Mouse (Mus musculus) stomach, embryonic 15.5 days (tissue): ENCODE measurements around the gene 4930404N11Rik. TPM values are rescaled to one million over a fixed set of nuclear protein-coding genes. Genes with fewer than 3 reads are reported as not detected.

Experiments used
- ATAC-seq: fragments of 200-750 bp; cut with Nextera tagmentation; 2 replicates; pipeline ENCODE4 v1.8.0; 2017; ENCODE audit warnings: low read depth, moderate number of reproducible peaks, moderate TSS enrichment; ENCODE audit not compliant: insufficient read depth, low FRiP score
- H3K27ac ChIP-seq: fragments of 300-500 bp; sonication (generic); 2 replicates; pipeline ENCODE4 v1.5.1; 2015; ENCODE audit warnings: mild to moderate bottlenecking, inconsistent platforms
- H3K27me3 ChIP-seq: fragments of 300-500 bp; sonication (generic); replicated peaks from 2 replicates; pipeline ENCODE4 v1.6.1; 2015; ENCODE audit warnings: inconsistent platforms
- H3K36me3 ChIP-seq: fragments of 300-500 bp; sonication (generic); 2 replicates; pipeline ENCODE4 v1.6.1; 2015; ENCODE audit warnings: inconsistent platforms
- H3K4me1 ChIP-seq: fragments of 300-500 bp; sonication (generic); 2 replicates; pipeline ENCODE4 v1.6.1; 2015; ENCODE audit warnings: inconsistent platforms
- H3K4me2 ChIP-seq: fragments of 300-500 bp; sonication (generic); 2 replicates; pipeline ENCODE4 v1.6.1; 2015; ENCODE audit warnings: mild to moderate bottlenecking, inconsistent platforms
- H3K4me3 ChIP-seq: fragments of 300-500 bp; sonication (generic); replicated peaks from 2 replicates; pipeline ENCODE4 v1.5.1; 2015; ENCODE audit warnings: inconsistent platforms
- H3K9ac ChIP-seq: fragments of 300-500 bp; sonication (generic); 2 replicates; pipeline ENCODE4 v1.6.1; 2015; ENCODE audit warnings: inconsistent platforms
- H3K9me3 ChIP-seq: fragments of 300-500 bp; sonication (generic); 2 replicates; pipeline ENCODE4 v1.6.1; 2016; ENCODE audit warnings: inconsistent platforms
- WGBS: fragments of 180-500 bp; shearing (Covaris S2); methylation state at CpG from one replicate; pipeline ENCODE4 v1.1.7; 2015; 5-methylcytosine and 5-hydroxymethylcytosine counted together
- polyA plus RNA-seq: library from polyadenylated mRNA; unstranded; fragments of >200 nt; fragmentation: Nextera tagmentation; extraction: Ambion mirVana; gene quantifications from 2 replicates; pipeline ENCODE4 v1.2.1, GENCODE M21; 2015

Gene 4930404N11Rik
- polyA plus RNA-seq, 1 experiment from 2014 or later, result 1.5 TPM

DNA sequence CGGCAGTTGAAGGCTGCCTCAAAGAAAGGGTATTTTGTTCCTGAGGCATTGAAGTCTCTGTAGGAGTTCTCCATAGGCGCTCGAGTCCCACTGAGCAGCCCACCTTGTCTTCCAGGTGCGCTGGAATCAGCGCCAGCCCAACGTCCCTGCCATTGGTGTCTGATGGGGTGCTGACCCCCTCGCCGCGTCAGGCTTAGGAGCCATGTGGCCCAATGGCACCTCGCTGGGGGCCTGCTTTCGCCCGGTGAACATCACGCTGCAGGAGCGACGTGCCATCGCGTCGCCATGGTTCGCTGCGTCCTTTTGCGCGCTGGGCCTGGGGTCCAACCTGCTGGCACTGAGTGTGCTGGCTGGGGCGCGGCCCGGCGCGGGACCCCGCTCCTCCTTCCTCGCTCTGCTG, 33.3 kb downstream of the 4930404N11Rik start:
- ATAC-seq, result no peak
- Histone ChIP-seq H3K27ac (no peak overlapping the region), H3K27me3 (0 out of 2 replicates have a peak, but pooled peaks cover 6% of the 10 kb centered on the region), H3K4me1 (peaks cover 65% of the 10 kb centered on the region), H3K9me3 (no peaks in the 10 kb centered on the region), H3K36me3 (0 out of 2 replicates have a peak, but pooled peaks cover under 1% of the 10 kb centered on the region), H3K4me2 (no peak overlapping the region; the same call in 1 of the 2 replicates), H3K4me3 (no peak overlapping the region), H3K9ac (no peak overlapping the region)
- WGBS, result 43% methylated on average over 29 of the region's 29 CpGs

GRCm38 (mm10) chr10:81330007-81330406, 35.6 kb downstream of the 4930404N11Rik start:
- peaks cover 54% of the 10 kb centered on the region for H3K4me1 ChIP-seq
- peak overlapping the region; percentile 95 for H3K27ac ChIP-seq
- H3K9me3 ChIP-seq, result no peaks in the 10 kb centered on the region
- no peak for ATAC-seq
- H3K4me3 ChIP-seq, result peak overlapping the region; percentile 35
- peak overlapping the region; percentile 56 for H3K4me2 ChIP-seq
- peaks cover 22% of the 10 kb centered on the region for H3K36me3 ChIP-seq
- H3K9ac ChIP-seq, result no peak overlapping the region
- 58% methylated on average over 4 of the region's 4 CpGs for WGBS
- H3K27me3 ChIP-seq, result 0 out of 2 replicates have a peak, but pooled peaks cover 5% of the 10 kb centered on the region

- Histone ChIP-seq H3K9ac (peak overlapping the region; percentile 38; the same call in 1 of the 2 replicates), H3K4me3 (peak overlapping the region; percentile 35), H3K27me3 (0 out of 2 replicates have a peak, but pooled peaks cover 5% of the 10 kb centered on the region), H3K36me3 (peaks cover 28% of the 10 kb centered on the region), H3K27ac (peak overlapping the region; percentile 95), H3K4me1 (peaks cover 48% of the 10 kb centered on the region), H3K4me2 (peak overlapping the region; percentile 56), H3K9me3 (no peaks in the 10 kb centered on the region)
- WGBS, result 43% methylated on average over 10 of the region's 10 CpGs
- peak; percentile 74 for ATAC-seq
Measured at GRCm38 (mm10) chr10:81329194-81329975, 36.2 kb downstream of the 4930404N11Rik start.

- peak; percentile 16; the same call in 1 of the 2 replicates for ATAC-seq
- peaks cover 38% of the 10 kb centered on the region for H3K36me3 ChIP-seq
- 15% methylated on average over 10 of the region's 10 CpGs for WGBS
Measured at GRCm38 (mm10) chr10:81328386-81328785, 37.2 kb downstream of the 4930404N11Rik start, which contains the start of gene Tbxa2r. Gene Tbxa2r, plus strand, starts transcription at chr10:81328731.

DNA sequence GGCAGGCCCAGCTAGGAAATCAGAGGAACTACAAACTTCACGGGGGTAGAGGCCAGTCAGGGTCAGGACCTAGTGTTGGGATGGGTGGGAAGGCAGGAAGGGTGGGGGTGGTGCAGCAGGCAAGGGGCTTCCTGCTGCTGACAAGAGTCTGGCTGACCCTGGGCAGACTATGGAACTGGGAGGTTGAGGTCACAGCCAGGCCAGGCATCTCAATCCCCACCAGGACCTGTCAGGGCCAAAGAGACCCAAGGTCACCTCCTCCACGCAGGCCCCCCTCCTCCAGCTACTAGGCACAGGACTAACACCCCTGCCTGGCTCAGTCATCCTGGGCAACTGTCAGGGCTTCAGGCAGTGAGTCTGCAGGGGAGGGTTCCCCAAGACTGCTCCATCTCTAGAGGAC, 37.7 kb downstream of the 4930404N11Rik start:
- no peak for ATAC-seq
- no peak overlapping the region for H3K4me2 ChIP-seq
- H3K9ac ChIP-seq, result peak overlapping the region; percentile 12; the same call in 1 of the 2 replicates
- H3K27me3 ChIP-seq, result 0 out of 2 replicates have a peak, but pooled peaks cover 3% of the 10 kb centered on the region
- H3K27ac ChIP-seq, result peak overlapping the region; percentile 95
- no peak overlapping the region for H3K4me3 ChIP-seq
- H3K4me1 ChIP-seq, result peaks cover 45% of the 10 kb centered on the region
- no peaks in the 10 kb centered on the region for H3K9me3 ChIP-seq
- H3K36me3 ChIP-seq, result peaks cover 42% of the 10 kb centered on the region
- WGBS, result 19% methylated on average over 2 of the region's 2 CpGs

More at GRCm38 (mm10) chr10:81328386-81328785, 37.2 kb downstream of the 4930404N11Rik start, which contains the start of gene Tbxa2r:
- Histone ChIP-seq H3K9me3 (no peaks in the 10 kb centered on the region), H3K27me3 (0 out of 2 replicates have a peak, but pooled peaks cover 5% of the 10 kb centered on the region), H3K4me2 (peak within 1 kb of the TSS; percentile 56), H3K4me1 (peaks cover 47% of the 10 kb centered on the region), H3K27ac (peak within 1 kb of the TSS; percentile 95), H3K4me3 (peak within 1 kb of the TSS; percentile 35), H3K9ac (peak within 1 kb of the TSS; percentile 38; the same call in 1 of the 2 replicates)

GRCm38 (mm10) chr10:81326858-81327257, 38.8 kb downstream of the 4930404N11Rik start:
- Histone ChIP-seq H3K9ac (no peak overlapping the region), H3K4me2 (no peak overlapping the region), H3K27ac (no peak overlapping the region; the same call in 1 of the 2 replicates), H3K9me3 (no peaks in the 10 kb centered on the region), H3K36me3 (peaks cover 48% of the 10 kb centered on the region), H3K4me3 (no peak overlapping the region), H3K4me1 (peaks cover 44% of the 10 kb centered on the region), H3K27me3 (no peaks in the 10 kb centered on the region)
- 73% methylated on average over 6 of the region's 6 CpGs for WGBS
- no peak for ATAC-seq

DNA sequence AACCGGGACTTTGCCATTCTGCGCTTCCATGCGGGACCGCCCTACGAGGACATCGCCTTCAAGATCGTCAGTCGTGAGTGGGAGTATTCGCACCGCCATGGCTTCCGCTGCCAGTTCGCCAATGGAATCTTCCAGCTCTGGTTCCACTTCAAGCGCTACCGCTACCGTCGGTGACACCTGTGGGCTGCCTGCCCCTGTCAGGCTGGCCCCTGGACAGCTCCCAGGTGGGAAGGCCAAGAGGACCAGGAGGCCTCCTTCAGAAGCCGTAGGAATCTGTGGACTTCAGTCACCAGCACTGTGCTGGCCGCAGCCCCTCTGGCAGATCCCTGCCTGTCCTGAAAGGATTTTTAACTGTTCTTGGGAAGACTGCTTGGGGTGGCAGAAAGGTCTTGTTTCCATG, 39.8 kb downstream of the 4930404N11Rik start:
- Histone ChIP-seq H3K9me3 (no peaks in the 10 kb centered on the region), H3K4me3 (no peak overlapping the region), H3K4me2 (no peak overlapping the region), H3K27me3 (no peaks in the 10 kb centered on the region), H3K27ac (no peak overlapping the region), H3K4me1 (peaks cover 40% of the 10 kb centered on the region), H3K9ac (no peak overlapping the region), H3K36me3 (peaks cover 48% of the 10 kb centered on the region)
- WGBS, result 94% methylated on average over 18 of the region's 18 CpGs
- no peak for ATAC-seq

- Histone ChIP-seq H3K36me3 (peaks cover 48% of the 10 kb centered on the region), H3K9ac (no peak overlapping the region), H3K27me3 (no peaks in the 10 kb centered on the region), H3K27ac (no peak overlapping the region), H3K4me2 (no peak overlapping the region), H3K9me3 (no peaks in the 10 kb centered on the region), H3K4me3 (no peak overlapping the region), H3K4me1 (peaks cover 34% of the 10 kb centered on the region)
- 96% methylated on average over 21 of the region's 21 CpGs for WGBS
- ATAC-seq, result no peak
Measured at GRCm38 (mm10) chr10:81325176-81325575, 40.4 kb downstream of the 4930404N11Rik start.

GRCm38 (mm10) chr10:81323791-81324530, 41.7 kb downstream of the 4930404N11Rik start:
- WGBS, result 95% methylated on average over 18 of the region's 18 CpGs
- Histone ChIP-seq H3K27ac (no peak overlapping the region), H3K9me3 (no peaks in the 10 kb centered on the region), H3K4me2 (no peak overlapping the region), H3K36me3 (peaks cover 48% of the 10 kb centered on the region), H3K27me3 (no peaks in the 10 kb centered on the region), H3K9ac (no peak overlapping the region), H3K4me3 (no peak overlapping the region), H3K4me1 (peaks cover 33% of the 10 kb centered on the region)
- no peak for ATAC-seq

DNA sequence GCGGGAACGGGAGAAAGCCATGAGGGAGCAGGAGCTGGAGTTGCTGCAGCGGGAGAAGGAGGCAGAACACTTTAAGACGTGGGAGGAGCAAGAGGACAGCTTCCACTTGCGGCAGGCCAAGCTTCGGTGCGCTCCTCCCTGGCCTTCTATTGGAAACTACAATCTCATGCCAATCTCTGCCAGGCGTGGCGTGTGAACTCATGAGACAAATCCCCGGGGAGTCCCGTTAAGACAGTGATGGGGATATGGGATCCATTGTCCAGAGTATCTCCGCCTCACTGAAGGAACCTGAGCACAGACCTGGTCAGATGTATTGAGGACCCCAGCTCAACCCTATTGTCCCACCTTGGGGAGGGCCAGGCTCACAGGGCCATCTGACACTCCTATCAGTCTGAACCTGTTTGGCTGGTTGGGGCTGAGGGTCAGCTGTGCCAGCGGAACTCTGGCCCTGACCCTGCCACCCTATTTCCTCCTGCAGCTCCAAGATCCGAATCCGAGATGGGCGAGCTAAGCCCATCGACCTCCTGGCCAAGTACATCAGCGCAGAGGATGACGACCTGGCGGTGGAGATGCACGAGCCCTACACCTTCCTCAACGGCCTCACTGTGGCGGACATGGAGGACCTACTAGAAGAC, 42.4 kb downstream of the 4930404N11Rik start:
- Histone ChIP-seq H3K4me2 (no peak overlapping the region), H3K36me3 (peaks cover 53% of the 10 kb centered on the region), H3K27me3 (no peaks in the 10 kb centered on the region), H3K27ac (no peak overlapping the region), H3K9me3 (no peaks in the 10 kb centered on the region), H3K4me3 (no peak overlapping the region), H3K4me1 (peaks cover 33% of the 10 kb centered on the region), H3K9ac (no peak overlapping the region)
- 89% methylated on average over 23 of the region's 23 CpGs for WGBS
- no peak for ATAC-seq

- H3K4me1 ChIP-seq, result peaks cover 30% of the 10 kb centered on the region
- 91% methylated on average over 27 of the region's 27 CpGs for WGBS
- peak overlapping the region; percentile 99; the same call in 1 of the 2 replicates for H3K4me3 ChIP-seq
- H3K9ac ChIP-seq, result no peak overlapping the region
- ATAC-seq, result no peak
- H3K27me3 ChIP-seq, result no peaks in the 10 kb centered on the region
- no peaks in the 10 kb centered on the region for H3K9me3 ChIP-seq
- H3K36me3 ChIP-seq, result peaks cover 60% of the 10 kb centered on the region
- H3K27ac ChIP-seq, result no peak overlapping the region
- peak overlapping the region; percentile 65 for H3K4me2 ChIP-seq
Measured at GRCm38 (mm10) chr10:81322444-81322843, 43.2 kb downstream of the 4930404N11Rik start.
